Mouse (Mus musculus): ENCODE data around the gene Lcmt2. TPM values are rescaled to one million over a fixed set of nuclear protein-coding genes. Genes with fewer than 3 reads are reported as not detected.

Lcmt2 gene
- polyA plus RNA-seq, 1 experiment from 2014 or later = 23.3 TPM

GRCm38 (mm10) chr2:121088507-121088906 is 51.9 kb downstream of the Lcmt2 start:
- H3K4me2 ChIP-seq (ENCODE audit: low read length) = no peak overlapping the region
- H3K27ac ChIP-seq (replicated peaks; ENCODE audit: low read depth, low read length) = no peak overlapping the region
- H3K4me3 ChIP-seq (replicated peaks; ENCODE audit: low read depth, low read length) = no peak overlapping the region
- no peak for DNase-seq
- ATAC-seq (ENCODE audit: low FRiP score, low TSS enrichment) = no peak
- H3K9me3 ChIP-seq (ENCODE audit: control insufficient read depth, low read length) = no peaks in the 10 kb centered on the region
- no peaks in the 10 kb centered on the region for H3K27me3 ChIP-seq (ENCODE audit: control insufficient read depth, insufficient read depth, low read length)
- H3K9ac ChIP-seq (replicated peaks; ENCODE audit: low read length) = no peak overlapping the region
- WGBS = 91% methylated on average over 3 of the region's 3 CpGs
- no peaks in the 10 kb centered on the region for H3K4me1 ChIP-seq (ENCODE audit: control insufficient read depth, insufficient read depth, low read length)
- no peaks in the 10 kb centered on the region for H3K36me3 ChIP-seq (ENCODE audit: control insufficient read depth, insufficient read depth, low read length)

GRCm38 (mm10) chr2:121085480-121086185 is 54.8 kb downstream of the Lcmt2 start, which contains the start of gene Tgm5:
TSS of gene Tgm5 (minus strand) at chr2:121085841.
- H3K4me2 ChIP-seq (ENCODE audit: low read length) = no peak within 1 kb of the TSS
- DNase-seq (peak; percentile 10), ATAC-seq (ENCODE audit: low FRiP score, low TSS enrichment) (no peak)
- 68% methylated on average over 6 of the region's 6 CpGs for WGBS
- no peaks in the 10 kb centered on the region for H3K4me1 ChIP-seq (ENCODE audit: control insufficient read depth, insufficient read depth, low read length)
- no peaks in the 10 kb centered on the region for H3K9me3 ChIP-seq (ENCODE audit: control insufficient read depth, low read length)
- no peaks in the 10 kb centered on the region for H3K27me3 ChIP-seq (ENCODE audit: control insufficient read depth, insufficient read depth, low read length)
- H3K36me3 ChIP-seq (ENCODE audit: control insufficient read depth, insufficient read depth, low read length) = no peaks in the 10 kb centered on the region
- no peak within 1 kb of the TSS for H3K4me3 ChIP-seq (replicated peaks; ENCODE audit: low read depth, low read length)
- H3K27ac ChIP-seq (replicated peaks; ENCODE audit: low read depth, low read length) = no peak within 1 kb of the TSS
- no peak within 1 kb of the TSS for H3K9ac ChIP-seq (replicated peaks; ENCODE audit: low read length)

GRCm38 (mm10) chr2:121082626-121083025 is 57.8 kb downstream of the Lcmt2 start:
- no peak overlapping the region for H3K4me3 ChIP-seq (replicated peaks; ENCODE audit: low read depth, low read length)
- no peaks in the 10 kb centered on the region for H3K4me1 ChIP-seq (ENCODE audit: control insufficient read depth, insufficient read depth, low read length)
- no peak overlapping the region for H3K27ac ChIP-seq (replicated peaks; ENCODE audit: low read depth, low read length)
- no peaks in the 10 kb centered on the region for H3K9me3 ChIP-seq (ENCODE audit: control insufficient read depth, low read length)
- no peak for ATAC-seq (ENCODE audit: low FRiP score, low TSS enrichment)
- no peak overlapping the region for H3K9ac ChIP-seq (replicated peaks; ENCODE audit: low read length)
- DNase-seq = no peak
- H3K27me3 ChIP-seq (ENCODE audit: control insufficient read depth, insufficient read depth, low read length) = no peaks in the 10 kb centered on the region
- H3K4me2 ChIP-seq (ENCODE audit: low read length) = no peak overlapping the region
- H3K36me3 ChIP-seq (ENCODE audit: control insufficient read depth, insufficient read depth, low read length) = no peaks in the 10 kb centered on the region
- 95% methylated on average over 1 of the region's 1 CpGs for WGBS

Other genes with a start within 250 kb of the Lcmt2 start
- gene Ubr1, start 169.9 kb downstream of the Lcmt2 start, polyA plus RNA-seq (2014; fragmentation: Nextera tagmentation; extraction: Ambion mirVana) = 28.3 and 40.5 TPM in 2 replicates
- gene Tmem62, start 163.6 kb downstream of the Lcmt2 start, polyA plus RNA-seq (2014; fragmentation: Nextera tagmentation; extraction: Ambion mirVana) = 11.9 and 13.8 TPM in 2 replicates
- gene Ccndbp1, start 132.2 kb downstream of the Lcmt2 start, polyA plus RNA-seq (2014; fragmentation: Nextera tagmentation; extraction: Ambion mirVana) = 82.6 and 84.9 TPM in 2 replicates
- 0.16 and 0.32 TPM in 2 replicates for gene Epb42, start 103.6 kb downstream of the Lcmt2 start, polyA plus RNA-seq (2014; fragmentation: Nextera tagmentation; extraction: Ambion mirVana)
- gene Tgm5, start 54.8 kb downstream of the Lcmt2 start, polyA plus RNA-seq (2014; fragmentation: Nextera tagmentation; extraction: Ambion mirVana) = not detected in 2 replicates
- not detected in 2 replicates for gene Tgm7, start 30.9 kb downstream of the Lcmt2 start, polyA plus RNA-seq (2014; fragmentation: Nextera tagmentation; extraction: Ambion mirVana)
- gene Adal, start 225 bp downstream of the Lcmt2 start, polyA plus RNA-seq (2014; fragmentation: Nextera tagmentation; extraction: Ambion mirVana) = 30.7 and 40.0 TPM in 2 replicates
- gene Tubgcp4, start 30.0 kb upstream of the Lcmt2 start, polyA plus RNA-seq (2014; fragmentation: Nextera tagmentation; extraction: Ambion mirVana) = 35.9 and 49.2 TPM in 2 replicates
- 8.0 and 9.3 TPM in 2 replicates for gene Zscan29, start 30.5 kb upstream of the Lcmt2 start, polyA plus RNA-seq (2014; fragmentation: Nextera tagmentation; extraction: Ambion mirVana)
- gene Trp53bp1, start 130.8 kb upstream of the Lcmt2 start, polyA plus RNA-seq (2014; fragmentation: Nextera tagmentation; extraction: Ambion mirVana) = 146 and 193 TPM in 2 replicates
- gene Map1a, start 148.9 kb upstream of the Lcmt2 start, polyA plus RNA-seq (2014; fragmentation: Nextera tagmentation; extraction: Ambion mirVana) = 19.6 and 25.7 TPM in 2 replicates
- gene Ppip5k1, start 214.7 kb upstream of the Lcmt2 start, polyA plus RNA-seq (2014; fragmentation: Nextera tagmentation; extraction: Ambion mirVana) = 14.9 and 19.7 TPM in 2 replicates
- gene Ckmt1, start 217.1 kb upstream of the Lcmt2 start, polyA plus RNA-seq (2014; fragmentation: Nextera tagmentation; extraction: Ambion mirVana) = 40.0 and 47.3 TPM in 2 replicates
- gene Strc, start 246.5 kb upstream of the Lcmt2 start, polyA plus RNA-seq (2014; fragmentation: Nextera tagmentation; extraction: Ambion mirVana) = not detected in 2 replicates